Mouse (Mus musculus) liver, adult 2 months (tissue): ENCODE measurements at regions not wholly inside any gene's neighbourhood (a gene's known extent, or its start where the extent isn't known, plus 50 kb on each side); places are given as distances from the start of the nearest gene placed in this dataset.

Experiments
- CTCF ChIP-seq: fragments of 200-500 bp; IDR thresholded peaks from 2 replicates; pipeline ENCODE4 v1.5.1; 2011; ENCODE audit warnings: low read depth, low read length, control low read depth
- POLR2A ChIP-seq: fragments of 200-500 bp; IDR thresholded peaks from 2 replicates; pipeline ENCODE4 v1.6.1; 2011; ENCODE audit warnings: low read length, control low read depth; ENCODE audit not compliant: insufficient read depth; ENCODE audit errors: extremely low read depth

GRCm38 (mm10) chr8:73570599-73570998 is 217.3 kb upstream of the Large1 start:
- no peak for TF ChIP-seq CTCF
- no peak for TF ChIP-seq POLR2A
